Mouse (Mus musculus) midbrain, embryonic 11.5 days (tissue): Measurements from ENCODE around the gene Fuom. TPM values are rescaled to one million over a fixed set of nuclear protein-coding genes. Genes with fewer than 3 reads are reported as not detected.
A peak's percentile ranks its signal among the peaks of the same experiment; 100 is the strongest.

Experiments used
- ATAC-seq: fragments of 200-750 bp; cut with Nextera tagmentation; 2 replicates; pipeline ENCODE4 v1.8.0; 2017; ENCODE audit warnings: moderate TSS enrichment, moderate library complexity; ENCODE audit not compliant: low FRiP score
- DNase-seq: peaks from one replicate; pipeline ENCODE4 v3.0.0; 2015; ENCODE audit warnings: low spot score; ENCODE audit errors: missing footprints
- H3K27ac ChIP-seq: fragments of 300-500 bp; sonication (generic); 2 replicates; pipeline ENCODE4 v1.5.1; 2014; ENCODE audit warnings: low read depth, low read length
- H3K27me3 ChIP-seq: fragments of 300-500 bp; sonication (generic); 2 replicates; pipeline ENCODE4 v1.6.1; 2014; ENCODE audit warnings: mild to moderate bottlenecking, low read length, moderate library complexity, mixed read lengths; ENCODE audit not compliant: control insufficient read depth, insufficient read depth
- H3K36me3 ChIP-seq: fragments of 300-500 bp; sonication (generic); 2 replicates; pipeline ENCODE4 v1.6.1; 2014; ENCODE audit warnings: mild to moderate bottlenecking, low read length, moderate library complexity, mixed read lengths; ENCODE audit not compliant: control insufficient read depth, insufficient read depth
- H3K4me1 ChIP-seq: fragments of 300-500 bp; sonication (generic); 2 replicates; pipeline ENCODE4 v1.6.1; 2014; ENCODE audit warnings: low read length; ENCODE audit not compliant: control insufficient read depth, insufficient read depth
- H3K4me2 ChIP-seq: fragments of 300-500 bp; sonication (generic); 2 replicates; pipeline ENCODE4 v1.6.1; 2014; ENCODE audit warnings: mild to moderate bottlenecking, moderate library complexity
- H3K4me3 ChIP-seq: fragments of 300-500 bp; sonication (generic); 2 replicates; pipeline ENCODE4 v1.5.1; 2014; ENCODE audit warnings: low read depth, low read length
- H3K9ac ChIP-seq: fragments of 300-500 bp; sonication (generic); 2 replicates; pipeline ENCODE4 v1.6.1; 2014; ENCODE audit warnings: low read length
- H3K9me3 ChIP-seq: fragments of 300-500 bp; sonication (generic); 2 replicates; pipeline ENCODE4 v1.6.1; 2016; ENCODE audit warnings: low read length; ENCODE audit not compliant: control insufficient read depth
- WGBS: fragments of 180-500 bp; shearing (Covaris S2); extraction: QIAGEN DNeasy Blood & Tissue Kit; methylation state at CpG from one replicate; pipeline ENCODE4 v1.1.7; 2014; 5-methylcytosine and 5-hydroxymethylcytosine counted together
- polyA plus RNA-seq: library from polyadenylated mRNA; unstranded; fragments of >200 nt; fragmentation: Nextera tagmentation; extraction: Ambion mirVana; gene quantifications from 2 replicates; pipeline ENCODE4 v1.2.1, GENCODE M21; 2014

Fuom gene
- polyA plus RNA-seq, 1 experiment from 2014 or later: 13.5 TPM

- H3K4me3 ChIP-seq: no peak within 1 kb of the TSS
- no peaks in the 10 kb centered on the region for H3K4me1 ChIP-seq
- ATAC-seq (no peak), DNase-seq (peak; percentile 6)
- no peak within 1 kb of the TSS for H3K4me2 ChIP-seq
- 68% methylated on average over 5 of the region's 5 CpGs for WGBS
- no peak within 1 kb of the TSS for H3K9ac ChIP-seq
- H3K27me3 ChIP-seq: no peaks in the 10 kb centered on the region
- H3K36me3 ChIP-seq: no peaks in the 10 kb centered on the region
- H3K27ac ChIP-seq: no peak within 1 kb of the TSS
- H3K9me3 ChIP-seq: no peaks in the 10 kb centered on the region
These were observed 9.2 kb downstream of the Fuom start, which contains the start of gene Prap1 for GRCm38 (mm10) chr7:140092924-140093528. Gene Prap1, plus strand, starts transcription at chr7:140093395.

- Histone ChIP-seq H3K4me2 (no peak overlapping the region), H3K9me3 (no peaks in the 10 kb centered on the region), H3K4me3 (no peak overlapping the region), H3K27me3 (no peaks in the 10 kb centered on the region), H3K9ac (no peak overlapping the region), H3K36me3 (no peaks in the 10 kb centered on the region), H3K4me1 (no peaks in the 10 kb centered on the region), H3K27ac (no peak overlapping the region)
- WGBS: 79% methylated on average over 10 of the region's 10 CpGs
- no peak for ATAC-seq
- no peak for DNase-seq
These were observed 11.6 kb downstream of the Fuom start for GRCm38 (mm10) chr7:140090601-140091000.

- no peak within 1 kb of the TSS for H3K27ac ChIP-seq
- ATAC-seq (peak; percentile 84), DNase-seq (peak; percentile 93)
- H3K27me3 ChIP-seq: peaks cover 27% of the 10 kb centered on the region
- no peaks in the 10 kb centered on the region for H3K36me3 ChIP-seq
- no peaks in the 10 kb centered on the region for H3K9me3 ChIP-seq
- H3K4me3 ChIP-seq: peak within 1 kb of the TSS; percentile 22
- 3% methylated on average over 18 of the region's 18 CpGs for WGBS
- peak within 1 kb of the TSS; percentile 52 for H3K4me2 ChIP-seq
- H3K9ac ChIP-seq: peak within 1 kb of the TSS; percentile 34
- H3K4me1 ChIP-seq: peaks cover 22% of the 10 kb centered on the region
These were observed 20.0 kb downstream of the Fuom start, which contains the start of gene Caly for GRCm38 (mm10) chr7:140082242-140082678. Gene Caly, minus strand, starts transcription at chr7:140082548.

- Histone ChIP-seq H3K4me1 (peaks cover 22% of the 10 kb centered on the region), H3K4me2 (peak overlapping the region; percentile 52), H3K4me3 (peak overlapping the region; percentile 22), H3K9ac (peak overlapping the region; percentile 34), H3K27me3 (peaks cover 27% of the 10 kb centered on the region), H3K36me3 (no peaks in the 10 kb centered on the region), H3K9me3 (no peaks in the 10 kb centered on the region), H3K27ac (no peak overlapping the region)
- ATAC-seq (peak; percentile 15), DNase-seq (peak; percentile 86)
- 11% methylated on average over 20 of the region's 20 CpGs for WGBS
These were observed 20.6 kb downstream of the Fuom start for GRCm38 (mm10) chr7:140081408-140082241.

DNA sequence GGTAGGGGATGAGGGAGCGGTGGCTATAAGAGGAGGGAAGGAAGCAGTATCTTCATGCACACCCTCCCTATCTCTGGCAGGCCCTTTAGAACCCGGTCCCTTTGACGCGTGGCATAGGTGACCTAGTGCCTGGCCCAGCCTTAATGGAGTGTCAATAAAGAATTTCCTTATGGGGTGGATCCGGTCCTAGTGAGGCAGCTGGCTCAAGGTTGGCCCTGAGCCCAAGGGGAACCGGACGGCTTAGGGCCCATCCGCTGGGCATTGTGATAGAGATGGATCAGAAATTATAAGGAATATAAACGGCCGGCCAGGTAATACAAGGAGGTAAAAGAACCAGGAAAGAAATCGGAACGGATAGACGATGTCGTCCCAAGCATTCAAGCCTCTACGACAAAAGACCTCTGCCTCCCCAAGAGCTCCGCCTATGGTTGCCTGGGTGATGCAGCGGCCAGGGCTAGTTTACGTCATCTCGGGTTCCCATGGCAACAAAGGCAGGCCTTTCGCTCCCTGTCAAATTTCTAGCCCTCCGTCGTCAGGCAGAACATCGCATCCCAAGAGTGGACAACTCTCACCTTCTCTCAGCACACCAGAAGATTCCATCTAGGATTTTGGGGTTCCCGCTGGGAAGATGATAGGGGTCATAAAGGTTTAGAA is 21.6 kb downstream of the Fuom start:
- peaks cover 27% of the 10 kb centered on the region for H3K27me3 ChIP-seq
- no peaks in the 10 kb centered on the region for H3K36me3 ChIP-seq
- DNase-seq: peak; percentile 98
- peak; percentile 85 for ATAC-seq
- peak overlapping the region; percentile 22 for H3K4me3 ChIP-seq
- 3% methylated on average over 24 of the region's 24 CpGs for WGBS
- H3K9ac ChIP-seq: peak overlapping the region; percentile 57
- H3K4me1 ChIP-seq: peaks cover 22% of the 10 kb centered on the region
- no peak overlapping the region for H3K27ac ChIP-seq
- H3K4me2 ChIP-seq: peak overlapping the region; percentile 52
- H3K9me3 ChIP-seq: no peaks in the 10 kb centered on the region

DNA sequence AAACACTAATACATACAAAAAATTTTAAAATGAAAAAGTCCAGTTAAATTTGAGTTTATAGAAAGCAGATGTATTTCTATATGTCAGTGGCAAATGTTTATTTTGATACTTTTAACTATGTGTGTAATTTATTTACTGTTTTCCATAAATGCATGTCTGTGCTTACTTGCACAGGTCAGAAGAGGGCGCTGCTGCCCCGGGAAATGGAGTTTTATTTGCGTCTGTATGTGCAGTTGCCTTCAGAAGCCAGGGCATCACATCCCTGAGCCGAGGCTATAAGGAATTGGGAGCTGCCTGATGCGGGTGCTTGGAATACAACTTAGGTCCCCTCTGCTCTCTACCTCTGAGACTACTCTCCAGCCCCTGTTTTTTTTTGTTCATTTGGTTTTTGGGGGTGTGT is 23.5 kb downstream of the Fuom start:
- Histone ChIP-seq H3K4me1 (peaks cover 22% of the 10 kb centered on the region), H3K4me2 (no peak overlapping the region), H3K36me3 (no peaks in the 10 kb centered on the region), H3K4me3 (no peak overlapping the region), H3K9me3 (no peaks in the 10 kb centered on the region), H3K27ac (no peak overlapping the region), H3K9ac (no peak overlapping the region), H3K27me3 (peaks cover 30% of the 10 kb centered on the region)
- WGBS: 9% methylated on average over 5 of the region's 5 CpGs
- ATAC-seq (no peak), DNase-seq (peak; percentile 97)

DNA sequence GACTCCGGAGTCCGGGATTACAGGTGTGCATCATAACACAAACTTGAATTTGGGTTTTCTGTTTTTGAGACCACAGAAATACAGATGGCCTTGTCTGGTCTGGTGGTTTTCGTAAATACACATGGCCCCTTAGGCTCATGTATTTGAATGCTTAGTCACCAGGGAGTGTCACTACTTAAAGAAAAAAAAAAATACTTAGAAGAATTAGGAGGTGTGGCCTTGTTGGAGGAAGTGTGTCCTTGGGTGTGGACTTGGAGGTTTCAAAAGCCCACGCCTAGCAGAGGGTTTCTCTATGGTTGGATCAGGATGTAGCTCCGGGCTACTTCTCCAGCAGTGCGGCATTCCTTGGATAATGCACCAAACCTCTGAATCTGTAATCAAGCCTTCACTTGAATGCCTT is 24.5 kb downstream of the Fuom start:
- 82% methylated on average over 6 of the region's 6 CpGs for WGBS
- Histone ChIP-seq H3K9me3 (no peaks in the 10 kb centered on the region), H3K4me2 (no peak overlapping the region), H3K27ac (no peak overlapping the region), H3K27me3 (peaks cover 30% of the 10 kb centered on the region), H3K4me1 (peaks cover 22% of the 10 kb centered on the region), H3K9ac (no peak overlapping the region), H3K4me3 (no peak overlapping the region), H3K36me3 (no peaks in the 10 kb centered on the region)
- DNase-seq (no peak), ATAC-seq (no peak)

- peak overlapping the region; percentile 18 for H3K4me3 ChIP-seq
- DNase-seq: no peak
These were observed 32.1 kb downstream of the Fuom start for GRCm38 (mm10) chr7:140070042-140070711.

More at GRCm38 (mm10) chr7:140070042-140070711, 32.1 kb downstream of the Fuom start:
- Histone ChIP-seq H3K36me3 (no peaks in the 10 kb centered on the region), H3K27ac (no peak overlapping the region), H3K27me3 (peaks cover 53% of the 10 kb centered on the region), H3K9me3 (no peaks in the 10 kb centered on the region), H3K9ac (peak overlapping the region; percentile 52), H3K4me1 (peaks cover 1% of the 10 kb centered on the region; the same call in 1 of the 2 replicates), H3K4me2 (peak overlapping the region; percentile 39)
- 31% methylated on average over 38 of the region's 39 CpGs for WGBS
- ATAC-seq: peak; percentile 61
